Mouse (Mus musculus): ENCODE measurements around the gene Ppp1r16b. TPM values are rescaled to one million over a fixed set of nuclear protein-coding genes. Genes with fewer than 3 reads are reported as not detected.

Ppp1r16b gene
- polyA plus RNA-seq, 1 experiment from 2014 or later: 4.4 TPM

DNA sequence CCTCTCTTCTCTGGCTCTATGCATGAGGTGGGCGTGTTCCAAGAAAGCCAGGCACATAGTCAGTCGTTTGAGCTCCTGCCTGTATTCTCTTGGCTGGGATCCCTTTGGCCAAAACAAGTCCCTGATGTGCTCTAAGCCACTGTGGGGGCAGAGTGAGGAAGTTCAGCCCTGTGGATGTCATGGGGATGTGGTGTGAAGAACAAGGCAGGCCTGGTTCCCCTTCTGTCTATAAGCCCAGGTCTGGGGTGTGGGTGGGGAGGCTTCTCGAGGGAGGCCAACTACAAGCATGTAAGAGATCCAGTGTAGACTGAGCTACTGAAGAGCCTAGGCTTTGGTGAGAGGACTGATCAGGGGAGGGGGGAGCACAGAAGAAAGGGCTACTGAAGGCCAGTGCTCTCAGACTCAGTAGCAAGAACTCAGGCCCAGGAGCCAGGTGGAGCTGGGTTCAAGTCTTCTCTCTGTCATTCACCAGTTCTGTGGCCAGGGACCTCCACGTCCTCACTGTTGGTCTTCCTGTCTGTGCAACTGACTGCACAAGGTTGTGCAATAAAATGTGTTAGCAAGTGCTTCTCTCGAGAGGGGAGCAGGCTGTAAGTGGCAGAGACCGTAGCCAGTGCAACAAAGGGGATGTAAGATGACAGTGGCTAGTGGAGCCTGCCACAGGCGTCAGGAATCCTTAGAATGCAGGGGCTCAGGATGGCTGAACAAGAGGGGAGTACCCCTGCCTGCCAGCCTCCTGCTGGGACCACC lies 13.9 kb upstream of the Ppp1r16b start:
- Histone ChIP-seq H3K4me3 (no peak overlapping the region), H3K27me3 (ENCODE audit: low read depth, poor library complexity, severe bottlenecking) (no peaks in the 10 kb centered on the region), H3K27ac (no peak overlapping the region), H3K4me1 (no peaks in the 10 kb centered on the region), H3K9me3 (replicated peaks) (no peaks in the 10 kb centered on the region), H3K36me3 (no peaks in the 10 kb centered on the region)
- 74% methylated on average over 7 of the region's 7 CpGs for WGBS
- DNase-seq (ENCODE audit: low spot score): no peak

DNA sequence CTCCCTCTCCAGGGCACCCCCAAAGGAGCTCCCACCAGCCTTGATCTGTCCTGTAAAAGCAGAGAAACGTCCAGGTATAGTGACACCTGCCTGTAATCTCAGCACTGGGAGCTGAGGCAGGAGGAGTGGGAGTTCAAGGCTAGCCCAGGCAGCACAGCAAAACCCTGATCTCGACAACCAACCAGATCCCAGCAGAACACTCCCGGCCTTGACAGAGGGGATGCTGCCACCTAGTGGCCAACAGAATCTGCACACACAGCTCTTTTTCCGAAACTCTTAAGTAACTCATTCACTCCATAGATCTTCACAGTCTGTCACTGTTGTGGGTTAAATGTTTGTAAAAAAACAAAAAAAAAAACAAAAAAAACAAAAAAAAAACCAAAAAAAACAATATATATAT lies 12.2 kb upstream of the Ppp1r16b start:
- 8% methylated on average over 4 of the region's 4 CpGs for WGBS
- H3K4me1 ChIP-seq: no peaks in the 10 kb centered on the region
- peak; percentile 85 for DNase-seq (ENCODE audit: low spot score)
- H3K36me3 ChIP-seq: no peaks in the 10 kb centered on the region
- no peak overlapping the region for H3K27ac ChIP-seq
- no peak overlapping the region for H3K4me3 ChIP-seq
- H3K27me3 ChIP-seq (ENCODE audit: low read depth, poor library complexity, severe bottlenecking): no peaks in the 10 kb centered on the region
- no peaks in the 10 kb centered on the region for H3K9me3 ChIP-seq (replicated peaks)

DNA sequence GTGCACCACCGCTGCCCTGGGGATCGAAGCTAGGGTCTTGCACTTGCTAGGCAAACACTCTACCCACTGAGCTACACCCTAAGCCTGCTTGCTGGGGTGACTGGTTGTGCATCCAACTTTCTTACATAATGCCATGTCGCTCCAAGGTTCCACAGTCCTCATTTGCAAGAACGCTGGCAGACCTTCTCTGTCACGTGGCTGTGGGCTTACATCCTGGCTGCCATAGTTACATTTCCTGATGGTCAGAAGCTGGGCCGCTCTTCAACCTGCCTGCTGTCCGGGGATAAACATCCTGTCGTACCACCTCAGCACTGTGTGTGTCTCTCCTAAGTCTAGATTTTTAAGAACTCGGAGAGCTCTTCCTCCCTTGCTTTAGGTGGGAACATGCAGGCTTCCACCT lies 10.5 kb upstream of the Ppp1r16b start:
- Histone ChIP-seq H3K4me1 (peaks cover 15% of the 10 kb centered on the region), H3K27me3 (ENCODE audit: low read depth, poor library complexity, severe bottlenecking) (no peaks in the 10 kb centered on the region), H3K9me3 (replicated peaks) (no peaks in the 10 kb centered on the region), H3K27ac (no peak overlapping the region), H3K36me3 (no peaks in the 10 kb centered on the region), H3K4me3 (no peak overlapping the region)
- DNase-seq (ENCODE audit: low spot score): no peak
- WGBS: 86% methylated on average over 9 of the region's 9 CpGs

DNA sequence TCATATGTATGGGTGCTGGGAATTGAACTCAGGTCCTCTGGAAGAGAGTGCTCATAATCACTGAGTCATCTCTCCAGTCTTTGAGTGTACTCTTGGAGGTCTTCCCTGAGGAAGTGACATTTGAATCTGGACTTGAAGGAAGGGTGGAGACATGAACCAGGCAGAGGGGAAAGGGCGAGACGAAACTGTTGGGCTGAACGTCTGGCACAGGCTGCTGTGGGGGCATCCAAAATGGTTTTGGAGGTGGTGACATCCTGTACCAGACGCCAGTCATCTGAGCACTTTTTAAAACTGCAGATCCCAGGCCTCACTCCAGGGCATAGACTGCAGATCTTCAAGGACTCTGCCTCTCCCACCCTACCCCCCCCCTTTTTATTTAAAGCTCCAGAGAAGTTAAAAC lies 9.4 kb upstream of the Ppp1r16b start:
- Histone ChIP-seq H3K27me3 (ENCODE audit: low read depth, poor library complexity, severe bottlenecking) (no peaks in the 10 kb centered on the region), H3K9me3 (replicated peaks) (no peaks in the 10 kb centered on the region), H3K36me3 (no peaks in the 10 kb centered on the region), H3K4me3 (no peak overlapping the region), H3K27ac (no peak overlapping the region), H3K4me1 (peaks cover 15% of the 10 kb centered on the region)
- 76% methylated on average over 4 of the region's 4 CpGs for WGBS
- no peak for DNase-seq (ENCODE audit: low spot score)

DNA sequence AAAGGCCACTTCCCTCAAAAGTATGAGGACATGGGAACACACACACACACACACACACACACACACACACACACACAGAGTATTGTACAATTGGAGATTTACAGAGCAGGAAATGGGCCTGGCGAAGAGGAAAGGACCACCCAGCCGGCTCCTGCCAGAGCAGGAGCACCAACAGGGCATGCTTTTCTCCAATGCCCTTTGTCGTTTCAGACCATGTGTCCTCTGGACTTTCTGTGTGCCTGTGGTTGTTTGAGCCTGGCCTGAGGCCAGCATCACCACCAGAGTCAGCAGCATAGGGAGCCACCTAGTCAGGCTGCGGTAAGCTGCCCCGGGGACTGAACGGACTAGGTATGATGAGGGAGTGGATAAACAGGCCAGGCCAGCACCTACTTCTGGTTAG lies 6.4 kb upstream of the Ppp1r16b start:
- Histone ChIP-seq H3K4me1 (peaks cover 15% of the 10 kb centered on the region), H3K9me3 (replicated peaks) (no peaks in the 10 kb centered on the region), H3K27ac (peak overlapping the region; percentile 65), H3K27me3 (ENCODE audit: low read depth, poor library complexity, severe bottlenecking) (0 out of 2 replicates have a peak, but pooled peaks cover under 1% of the 10 kb centered on the region), H3K4me3 (no peak overlapping the region), H3K36me3 (no peaks in the 10 kb centered on the region)
- WGBS: 61% methylated on average over 6 of the region's 6 CpGs
- no peak for DNase-seq (ENCODE audit: low spot score)

DNA sequence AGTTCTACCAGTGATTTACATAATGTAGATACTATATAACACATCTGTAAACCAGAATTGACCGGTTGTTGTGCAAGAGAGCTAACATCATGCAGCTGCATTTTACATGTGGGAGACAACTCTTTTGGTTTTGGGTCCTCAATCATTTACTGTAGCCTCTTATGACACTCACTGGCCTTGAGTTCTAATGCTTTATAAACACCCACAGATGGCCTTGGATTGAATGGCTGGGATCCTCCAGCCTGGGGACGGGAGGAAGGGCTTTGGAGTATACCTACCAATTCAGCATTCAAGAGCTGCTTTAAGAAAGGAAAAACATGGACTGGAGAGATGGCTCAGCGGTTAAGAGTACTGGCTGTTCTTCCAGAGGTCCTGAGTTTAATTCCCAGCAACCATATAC lies 5.9 kb upstream of the Ppp1r16b start:
- no peak for DNase-seq (ENCODE audit: low spot score)
- 77% methylated on average over 3 of the region's 3 CpGs for WGBS
- no peaks in the 10 kb centered on the region for H3K9me3 ChIP-seq (replicated peaks)
- H3K27ac ChIP-seq: peak overlapping the region; percentile 65; the same call in 1 of the 2 replicates
- peaks cover 15% of the 10 kb centered on the region for H3K4me1 ChIP-seq
- H3K27me3 ChIP-seq (ENCODE audit: low read depth, poor library complexity, severe bottlenecking): peaks cover 6% of the 10 kb centered on the region; the same call in 1 of the 2 replicates
- H3K4me3 ChIP-seq: no peak overlapping the region
- no peaks in the 10 kb centered on the region for H3K36me3 ChIP-seq

DNA sequence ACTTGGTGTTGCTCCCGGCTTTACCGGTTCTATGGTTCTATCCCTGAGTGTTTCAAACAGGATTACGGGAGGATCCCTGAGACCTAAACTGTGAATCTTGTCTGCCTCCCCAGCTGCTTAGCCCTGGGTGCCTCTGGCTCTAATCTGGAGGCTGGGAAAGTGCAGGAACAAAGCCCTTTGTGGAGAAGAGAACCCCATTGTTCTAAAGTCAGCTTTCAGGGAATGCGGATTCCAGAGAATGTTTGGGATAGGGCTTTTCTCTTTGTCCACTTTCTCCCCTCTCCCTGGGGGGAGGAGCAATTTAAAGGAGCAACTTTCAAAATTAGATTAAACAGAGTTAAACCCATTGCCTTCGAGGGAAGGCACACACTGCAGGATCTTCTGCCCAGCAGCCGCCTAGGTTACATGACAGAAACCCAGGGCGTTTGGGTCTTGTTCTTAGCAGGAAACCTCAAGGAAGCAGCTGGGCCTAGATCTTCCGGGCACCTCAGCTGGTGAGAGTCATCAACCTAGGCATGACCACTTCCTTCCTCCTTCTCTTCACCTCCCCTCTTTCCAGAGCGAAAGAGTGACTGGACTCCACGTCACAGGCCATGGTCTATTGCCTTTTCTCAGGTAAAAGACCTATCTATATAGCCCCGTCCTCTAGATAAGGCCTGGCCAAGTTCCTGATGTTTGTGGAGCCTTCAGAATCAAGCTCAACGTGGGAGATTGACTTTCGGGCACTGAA lies 1.0 kb downstream of the Ppp1r16b start:
- Histone ChIP-seq H3K4me1 (peaks cover 39% of the 10 kb centered on the region), H3K27me3 (ENCODE audit: low read depth, poor library complexity, severe bottlenecking) (peaks cover 75% of the 10 kb centered on the region), H3K36me3 (no peaks in the 10 kb centered on the region), H3K27ac (no peak overlapping the region), H3K9me3 (replicated peaks) (no peaks in the 10 kb centered on the region), H3K4me3 (no peak overlapping the region)
- 47% methylated on average over 13 of the region's 13 CpGs for WGBS
- DNase-seq (ENCODE audit: low spot score): no peak

DNA sequence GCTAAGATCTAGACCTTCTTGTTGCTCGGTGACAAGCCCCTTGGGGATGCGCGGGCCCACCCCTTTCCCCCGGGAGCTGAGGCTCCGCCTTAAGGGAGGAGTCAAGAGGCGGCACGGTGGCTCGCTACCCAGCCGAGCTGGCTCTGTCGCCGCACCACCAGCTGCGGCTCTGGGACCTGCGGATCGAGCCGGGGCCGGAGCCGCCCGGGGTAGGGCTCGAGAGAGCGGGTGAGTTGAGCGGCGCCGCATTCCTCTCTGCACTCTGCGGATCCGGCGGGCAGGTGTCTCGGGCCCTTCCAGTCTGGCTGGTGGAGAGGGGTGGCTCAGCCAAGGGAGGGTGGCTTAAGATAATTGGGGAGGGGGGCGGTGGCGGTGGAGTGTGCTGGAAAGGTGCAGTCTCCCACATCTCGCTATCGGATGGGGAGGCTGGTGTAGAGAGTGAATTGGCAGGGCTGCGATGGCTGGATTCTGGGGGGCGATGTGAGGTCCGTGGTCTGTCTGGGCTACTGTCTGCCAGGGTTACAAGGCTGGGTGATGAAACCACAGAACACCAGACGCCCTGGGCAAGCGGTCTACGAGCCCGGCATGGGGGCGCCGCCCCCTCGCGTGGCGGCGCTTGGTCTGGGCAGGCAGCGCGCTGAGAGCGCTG lies 1.9 kb downstream of the Ppp1r16b start:
- under 1% methylated on average over 47 of the region's 47 CpGs for WGBS
- no peaks in the 10 kb centered on the region for H3K36me3 ChIP-seq
- H3K9me3 ChIP-seq (replicated peaks): no peaks in the 10 kb centered on the region
- H3K4me1 ChIP-seq: peaks cover 40% of the 10 kb centered on the region
- peak overlapping the region; percentile 73 for H3K27ac ChIP-seq
- peaks cover 75% of the 10 kb centered on the region for H3K27me3 ChIP-seq (ENCODE audit: low read depth, poor library complexity, severe bottlenecking)
- peak; percentile 71 for DNase-seq (ENCODE audit: low spot score)
- peak overlapping the region; percentile 66 for H3K4me3 ChIP-seq

DNA sequence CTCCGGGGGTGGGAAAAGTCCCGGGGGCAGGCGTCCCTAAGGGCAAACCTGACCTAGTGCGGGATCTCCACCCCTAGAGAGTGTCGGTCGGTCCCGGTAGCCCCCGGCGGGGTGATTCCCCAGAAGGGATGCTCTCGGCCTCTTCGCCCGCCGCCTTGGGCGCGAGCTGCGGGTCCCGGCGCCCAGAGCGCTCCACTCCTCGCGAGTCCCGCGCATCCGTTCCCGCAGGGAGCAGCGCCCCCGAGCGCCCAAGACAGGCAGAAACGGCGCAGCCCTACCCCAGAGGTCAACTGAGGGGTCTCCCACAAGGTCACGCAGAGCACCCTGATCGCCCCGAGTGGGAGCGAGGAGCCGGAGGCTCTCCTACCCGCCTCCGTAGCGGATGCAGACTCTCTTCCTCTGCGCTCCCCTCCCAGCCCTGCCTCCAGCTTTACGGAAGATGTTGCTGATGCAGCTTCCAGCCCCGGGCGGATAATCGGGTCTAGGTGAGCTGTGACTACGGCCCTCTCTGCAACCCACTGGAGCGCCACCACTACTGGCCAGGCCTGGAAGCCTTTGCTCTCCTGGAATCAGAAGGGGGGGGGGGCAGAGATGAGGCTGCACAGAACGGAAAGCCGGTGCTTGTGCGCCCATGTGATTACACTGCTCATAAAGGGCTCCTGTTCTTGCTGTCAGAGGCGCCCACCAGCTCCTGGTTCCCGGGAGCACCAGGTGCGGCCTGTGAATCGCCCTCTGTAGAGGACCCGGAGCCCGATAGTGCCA lies 2.7 kb downstream of the Ppp1r16b start:
- peak; percentile 64 for DNase-seq (ENCODE audit: low spot score)
- H3K4me3 ChIP-seq: peak overlapping the region; percentile 66
- no peaks in the 10 kb centered on the region for H3K9me3 ChIP-seq (replicated peaks)
- peak overlapping the region; percentile 73 for H3K27ac ChIP-seq
- WGBS: under 1% methylated on average over 54 of the region's 54 CpGs
- peaks cover 44% of the 10 kb centered on the region for H3K4me1 ChIP-seq
- H3K36me3 ChIP-seq: no peaks in the 10 kb centered on the region
- peaks cover 75% of the 10 kb centered on the region for H3K27me3 ChIP-seq (ENCODE audit: low read depth, poor library complexity, severe bottlenecking)

DNA sequence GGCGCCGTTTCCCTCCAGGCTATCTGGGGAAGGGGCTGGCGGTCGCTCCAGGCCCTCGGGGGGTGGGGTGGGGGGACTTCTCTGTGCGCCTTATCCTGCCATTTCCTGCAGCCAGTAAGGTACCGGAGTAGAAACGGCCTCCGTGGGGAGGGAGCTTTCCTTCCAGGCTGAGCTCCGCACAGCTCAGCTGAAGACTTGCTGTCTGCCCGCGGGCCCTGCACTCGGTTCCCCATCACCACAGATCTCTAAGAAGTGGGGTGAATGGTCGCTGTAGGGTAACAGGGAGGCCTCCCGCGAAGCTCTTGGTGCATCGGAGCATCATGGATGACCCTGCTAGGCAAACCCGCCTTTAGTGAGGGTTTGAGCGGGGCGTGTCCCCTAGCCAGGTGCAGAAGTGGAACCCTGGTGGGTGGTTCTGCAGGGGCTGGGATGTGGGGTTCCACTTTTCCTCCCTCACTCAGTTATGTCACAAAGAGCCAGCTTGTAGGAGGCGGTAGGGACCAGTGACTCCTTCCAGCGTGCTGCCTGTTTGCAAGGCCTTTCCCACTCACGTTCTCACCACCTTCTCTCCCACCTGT lies 3.3 kb downstream of the Ppp1r16b start:
- peaks cover 75% of the 10 kb centered on the region for H3K27me3 ChIP-seq (ENCODE audit: low read depth, poor library complexity, severe bottlenecking)
- peaks cover 51% of the 10 kb centered on the region for H3K4me1 ChIP-seq
- H3K27ac ChIP-seq: peak overlapping the region; percentile 73; the same call in 1 of the 2 replicates
- no peak for DNase-seq (ENCODE audit: low spot score)
- peak overlapping the region; percentile 66 for H3K4me3 ChIP-seq
- 5% methylated on average over 23 of the region's 23 CpGs for whole genome bisulfite sequencing
- no peaks in the 10 kb centered on the region for H3K9me3 ChIP-seq (replicated peaks)
- H3K36me3 ChIP-seq: no peaks in the 10 kb centered on the region

DNA sequence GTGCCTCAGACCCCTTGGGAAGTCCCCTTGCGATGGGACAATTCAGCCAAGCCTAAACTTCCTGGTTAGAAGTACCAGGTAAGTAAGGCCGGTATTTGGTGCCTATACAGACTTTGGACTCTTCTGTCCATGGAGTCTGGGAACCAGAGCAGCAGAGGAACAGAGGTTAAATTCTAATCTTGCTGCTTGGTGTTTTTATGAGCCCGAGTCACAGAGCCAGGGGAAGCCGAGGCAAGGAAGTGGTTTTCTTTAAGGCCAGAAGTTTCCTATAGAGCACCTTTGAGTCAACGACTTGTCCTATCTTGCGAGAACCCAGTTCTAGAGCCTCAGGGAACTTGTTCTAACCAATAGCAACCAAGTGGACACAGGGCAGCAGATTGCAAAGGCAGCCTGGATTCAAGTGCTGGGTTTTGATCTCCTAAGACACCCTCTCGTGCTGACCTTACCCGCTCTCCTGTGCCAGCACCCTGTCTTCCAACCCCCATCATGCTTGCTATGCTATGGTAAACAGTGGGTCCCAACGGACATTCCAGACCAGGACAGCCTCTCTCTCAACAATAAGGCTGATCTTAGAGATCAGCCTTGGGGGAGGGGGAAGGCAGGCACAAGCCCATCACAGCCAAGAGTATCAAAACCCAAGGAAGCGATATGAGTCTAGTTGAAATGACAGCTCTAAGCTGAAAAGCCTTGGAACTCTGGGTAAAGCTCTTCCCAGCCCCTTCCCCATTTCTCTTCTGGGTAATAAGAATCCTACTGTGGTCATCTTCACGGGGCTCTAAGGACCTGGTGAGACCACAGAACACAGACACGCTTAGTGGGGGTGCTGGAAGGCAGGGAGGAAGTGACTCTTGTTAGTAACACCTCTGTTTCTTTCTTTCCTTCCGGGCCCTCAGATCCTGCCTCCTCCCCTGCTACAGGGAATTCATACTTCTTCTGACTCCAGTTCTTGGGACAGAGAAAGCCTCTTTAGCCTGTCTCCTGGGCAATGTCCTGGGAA lies 4.3 kb downstream of the Ppp1r16b start:
- H3K27ac ChIP-seq: no peak overlapping the region
- H3K27me3 ChIP-seq (ENCODE audit: low read depth, poor library complexity, severe bottlenecking): peaks cover 67% of the 10 kb centered on the region
- no peak for DNase-seq (ENCODE audit: low spot score)
- peak overlapping the region; percentile 66; the same call in 1 of the 2 replicates for H3K4me3 ChIP-seq
- H3K9me3 ChIP-seq (replicated peaks): no peaks in the 10 kb centered on the region
- 58% methylated on average over 13 of the region's 13 CpGs for WGBS
- H3K36me3 ChIP-seq: no peaks in the 10 kb centered on the region
- peaks cover 60% of the 10 kb centered on the region for H3K4me1 ChIP-seq
